14 mouse cellular contexts compared by ENCODE assay signal in the genomic region with DNA sequence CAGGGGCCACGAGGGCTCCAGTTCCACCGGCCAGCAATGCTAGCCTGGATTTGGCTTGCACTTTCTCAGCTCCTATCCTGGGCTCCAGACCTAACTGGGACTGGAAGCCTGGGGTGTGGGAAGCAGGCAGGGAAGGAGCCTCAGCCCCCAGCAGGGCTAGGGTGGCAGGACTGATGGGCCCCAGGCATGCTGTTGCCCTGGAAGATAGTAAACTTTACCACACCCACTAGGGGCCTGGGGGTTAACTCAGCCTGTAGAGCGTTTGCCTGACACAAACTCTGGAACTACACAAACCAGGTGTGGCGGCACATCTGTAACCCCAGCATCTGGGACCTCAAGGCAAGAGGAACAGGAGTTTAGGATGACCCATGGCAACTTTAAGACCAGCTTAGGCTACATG. TPM values are rescaled to one million over a fixed set of nuclear protein-coding genes. Genes with fewer than 3 reads are reported as not detected.
DNase-seq lines count a peak whose midpoint lies in the region; ATAC-seq and TF ChIP-seq lines count a peak whose summit lies in the region.
"Had no signal": no experiment of that assay in that cellular context is flagged by ENCODE, and none has a peak within 500 bp of the region (broad histone marks: within the 10 kb centered on the region; RNA-seq: fewer than 3 reads in every experiment).

No protein-coding gene starts in this region.

- DNase-seq in forebrain, embryonic 10.5 days (ENCODE audit: extremely low spot score, low spot score), result no peak
- no peak for DNase-seq in limb, embryonic 11.5 days (ENCODE audit: low spot score)
- DNase-seq in liver, postnatal 0 days, result peak; percentile 25
- DNase-seq in kidney, postnatal 4 days, result no peak
- DNase-seq in urinary bladder, postnatal 36 days (ENCODE audit: low spot score in 2 of 2), result no peak
- DNase-seq: adrenal gland, adult 8-10 months; heart, postnatal 14 days; lung, postnatal 10 days; right cerebral cortex, postnatal 14 days had no signal

- TF ChIP-seq EP300 in liver, postnatal 0 days (IDR thresholded peaks at IDR 0.05; ENCODE audit: low read depth), result no peak

- ATAC-seq in forebrain, embryonic 16.5 days, result no peak
- ATAC-seq in neural tube, embryonic 13.5 days (ENCODE audit: low read depth), result no peak
- ATAC-seq in neural tube, embryonic 15.5 days (ENCODE audit: low FRiP score), result no peak
- no peak for ATAC-seq in limb, embryonic 11.5 days (ENCODE audit: insufficient number of reproducible peaks, low FRiP score, low TSS enrichment, low read depth)
- ATAC-seq in liver, postnatal 0 days, result peak; percentile 43

- H3K9ac ChIP-seq in forebrain, embryonic 16.5 days (replicated peaks; ENCODE audit: low read depth, low read length), result no peak overlapping the region
- no peak overlapping the region for H3K9ac ChIP-seq in neural tube, embryonic 13.5 days
- H3K9ac ChIP-seq in neural tube, embryonic 15.5 days (replicated peaks), result no peak overlapping the region
- H3K9ac ChIP-seq in limb, embryonic 11.5 days (ENCODE audit: low read length), result no peak overlapping the region
- H3K9ac ChIP-seq in liver, postnatal 0 days (replicated peaks), result 0 out of 2 replicates have a peak overlapping the region, but pooled peaks have one; percentile 18
- H3K9ac ChIP-seq: midbrain, embryonic 12.5 days had no signal

- H3K9me3 ChIP-seq in forebrain, embryonic 10.5 days, result no peaks in the 10 kb centered on the region
- no peaks in the 10 kb centered on the region for H3K9me3 ChIP-seq in forebrain, embryonic 16.5 days (ENCODE audit: control insufficient read depth, low read length)
- H3K9me3 ChIP-seq in neural tube, embryonic 13.5 days, result no peaks in the 10 kb centered on the region
- no peaks in the 10 kb centered on the region for H3K9me3 ChIP-seq in neural tube, embryonic 15.5 days (replicated peaks)
- H3K9me3 ChIP-seq in limb, embryonic 11.5 days (ENCODE audit: control insufficient read depth, low read length), result no peaks in the 10 kb centered on the region
- H3K9me3 ChIP-seq in liver, postnatal 0 days (ENCODE audit: low read length), result no peaks in the 10 kb centered on the region
- H3K9me3 ChIP-seq: midbrain, embryonic 12.5 days had no signal

- H3K36me3 ChIP-seq in forebrain, embryonic 10.5 days (replicated peaks), result no peaks in the 10 kb centered on the region
- H3K36me3 ChIP-seq in forebrain, embryonic 16.5 days (ENCODE audit: control insufficient read depth, insufficient read depth), result no peaks in the 10 kb centered on the region
- H3K36me3 ChIP-seq in neural tube, embryonic 13.5 days, result no peaks in the 10 kb centered on the region
- no peaks in the 10 kb centered on the region for H3K36me3 ChIP-seq in neural tube, embryonic 15.5 days
- H3K36me3 ChIP-seq in limb, embryonic 11.5 days (ENCODE audit: control insufficient read depth, insufficient read depth, low read length), result no peaks in the 10 kb centered on the region
- H3K36me3 ChIP-seq in liver, postnatal 0 days (replicated peaks; ENCODE audit: insufficient read depth, low read length), result no peaks in the 10 kb centered on the region
- H3K36me3 ChIP-seq: midbrain, embryonic 12.5 days had no signal

- H3K4me2 ChIP-seq in forebrain, embryonic 16.5 days (ENCODE audit: low read length), result no peak overlapping the region
- no peak overlapping the region for H3K4me2 ChIP-seq in neural tube, embryonic 13.5 days
- no peak overlapping the region for H3K4me2 ChIP-seq in neural tube, embryonic 15.5 days
- no peak overlapping the region for H3K4me2 ChIP-seq in limb, embryonic 11.5 days (ENCODE audit: low read depth, severe bottlenecking)
- H3K4me2 ChIP-seq in liver, postnatal 0 days (ENCODE audit: low read depth, low read length), result peak overlapping the region; percentile 22; the same call in 1 of the 2 replicates
- H3K4me2 ChIP-seq: midbrain, embryonic 12.5 days had no signal

- H3K4me3 ChIP-seq in forebrain, embryonic 10.5 days, result no peak overlapping the region
- no peak overlapping the region for H3K4me3 ChIP-seq in forebrain, embryonic 16.5 days (replicated peaks; ENCODE audit: low read length)
- no peak overlapping the region for H3K4me3 ChIP-seq in neural tube, embryonic 13.5 days
- no peak overlapping the region for H3K4me3 ChIP-seq in neural tube, embryonic 15.5 days (replicated peaks)
- H3K4me3 ChIP-seq in limb, embryonic 11.5 days (ENCODE audit: low read depth, low read length), result no peak overlapping the region
- no peak overlapping the region for H3K4me3 ChIP-seq in liver, postnatal 0 days (ENCODE audit: low read depth, low read length)
- H3K4me3 ChIP-seq: midbrain, embryonic 12.5 days; myocyte had no signal

- peak overlapping the region; percentile 62; the same call in 1 of the 2 replicates for H3K27ac ChIP-seq in forebrain, embryonic 10.5 days
- H3K27ac ChIP-seq in forebrain, embryonic 16.5 days (ENCODE audit: low read length), result no peak overlapping the region
- H3K27ac ChIP-seq in neural tube, embryonic 13.5 days (replicated peaks), result 0 out of 2 replicates have a peak overlapping the region, but pooled peaks have one; percentile 42
- no peak overlapping the region for H3K27ac ChIP-seq in neural tube, embryonic 15.5 days (replicated peaks)
- peak overlapping the region; percentile 67 for H3K27ac ChIP-seq in limb, embryonic 11.5 days (replicated peaks; ENCODE audit: low read depth, low read length)
- peak overlapping the region; percentile 74 for H3K27ac ChIP-seq in liver, postnatal 0 days (ENCODE audit: low read depth)
- H3K27ac ChIP-seq: midbrain, embryonic 12.5 days had no signal

- WGBS in forebrain, embryonic 10.5 days, result 77% methylated on average over 4 of the region's 4 CpGs
- WGBS in forebrain, embryonic 16.5 days, result 70% methylated on average over 4 of the region's 4 CpGs
- 47% methylated on average over 4 of the region's 4 CpGs for WGBS in neural tube, embryonic 13.5 days
- 51% methylated on average over 4 of the region's 4 CpGs for WGBS in neural tube, embryonic 15.5 days
- 28% methylated on average over 4 of the region's 4 CpGs for WGBS in limb, embryonic 11.5 days
- WGBS in liver, postnatal 0 days (ENCODE audit: insufficient replicate concordance), result 23% methylated on average over 4 of the region's 4 CpGs

- peaks cover 71% of the 10 kb centered on the region for H3K4me1 ChIP-seq in forebrain, embryonic 10.5 days
- peaks cover 23% of the 10 kb centered on the region for H3K4me1 ChIP-seq in forebrain, embryonic 16.5 days (replicated peaks; ENCODE audit: control insufficient read depth, insufficient read depth, low read length)
- peaks cover 80% of the 10 kb centered on the region for H3K4me1 ChIP-seq in neural tube, embryonic 13.5 days (replicated peaks)
- peaks cover 59% of the 10 kb centered on the region for H3K4me1 ChIP-seq in neural tube, embryonic 15.5 days
- H3K4me1 ChIP-seq in limb, embryonic 11.5 days (ENCODE audit: control insufficient read depth, insufficient read depth, low read length), result peaks cover 57% of the 10 kb centered on the region
- H3K4me1 ChIP-seq in liver, postnatal 0 days (ENCODE audit: insufficient read depth), result peaks cover 31% of the 10 kb centered on the region

- no peak for TF ChIP-seq CTCF in liver, postnatal 0 days (IDR thresholded peaks at IDR 0.05; ENCODE audit: low read depth)

- H3K27me3 ChIP-seq in forebrain, embryonic 10.5 days (ENCODE audit: poor library complexity, severe bottlenecking), result peaks cover 93% of the 10 kb centered on the region
- no peaks in the 10 kb centered on the region for H3K27me3 ChIP-seq in forebrain, embryonic 16.5 days (replicated peaks; ENCODE audit: control insufficient read depth, insufficient read depth, low read length)
- peaks cover 19% of the 10 kb centered on the region for H3K27me3 ChIP-seq in neural tube, embryonic 13.5 days
- peaks cover 7% of the 10 kb centered on the region; the same call in 1 of the 2 replicates for H3K27me3 ChIP-seq in neural tube, embryonic 15.5 days (replicated peaks)
- H3K27me3 ChIP-seq in limb, embryonic 11.5 days (ENCODE audit: control insufficient read depth, insufficient read depth, low read length), result no peaks in the 10 kb centered on the region; the same call in 1 of the 2 replicates
- no peaks in the 10 kb centered on the region for H3K27me3 ChIP-seq in liver, postnatal 0 days (ENCODE audit: insufficient read depth, low read length)

RNA-seq across cellular contexts. Expression of a gene that starts 11.6 kb away (rescaled TPM):
- polyA plus RNA-seq in forebrain, embryonic 10.5 days (2016; fragmentation: Nextera tagmentation; extraction: Ambion mirVana), result 4.0 and 4.8 TPM in 2 replicates
- 13.8 and 16.1 TPM in 2 replicates for polyA plus RNA-seq in forebrain, embryonic 16.5 days (2015; fragmentation: Nextera tagmentation; extraction: Ambion mirVana)
- polyA plus RNA-seq in neural tube, embryonic 13.5 days (2015; fragmentation: Nextera tagmentation; extraction: Ambion mirVana), result 9.6 and 10.9 TPM in 2 replicates
- 10.5 and 10.9 TPM in 2 replicates for polyA plus RNA-seq in neural tube, embryonic 15.5 days (2015; fragmentation: Nextera tagmentation; extraction: Ambion mirVana)
- 3.0 and 3.9 TPM in 2 replicates for polyA plus RNA-seq in limb, embryonic 11.5 days (2014; fragmentation: Nextera tagmentation; extraction: Ambion mirVana)
- polyA plus RNA-seq in liver, postnatal 0 days (2015; fragmentation: Nextera tagmentation; extraction: Ambion mirVana), result 0.12 and 0.21 TPM in 2 replicates

Comparison
In these comparisons a context has a peak if more than half of its experiments do, and no peak if none do; other contexts are left out.
1. H3K27ac ChIP-seq: peak in forebrain, embryonic 10.5 days (single experiment), neural tube, embryonic 13.5 days (single experiment), limb, embryonic 11.5 days (single experiment) and liver, postnatal 0 days (single experiment); none in forebrain, embryonic 16.5 days (single experiment) and neural tube, embryonic 15.5 days (single experiment).